Mouse (Mus musculus): ENCODE measurements around the gene Bax.
A peak's percentile ranks its signal among the peaks of the same experiment; 100 is the strongest.

- TF ChIP-seq MEF2A (IDR thresholded peaks at IDR 0.05; ENCODE audit: borderline replicate concordance, low read depth, low read length) (peak; percentile 45; the same call in 1 of the 2 replicates), CTCF (conservative IDR thresholded peaks at IDR 0.05 in 1 of 2, IDR thresholded peaks at IDR 0.05 in 1 of 2; ENCODE audit: low read depth in 2 of 2, low read length in 2 of 2) (peak; percentile 73 to 90), EP300 (IDR thresholded peaks at IDR 0.05; ENCODE audit: low read length) (no peak)
Observed at GRCm38 (mm10) chr7:45451344-45451982, 15.2 kb downstream of the Bax start.
